Comparison of ENCODE assay signal across 17 mouse cellular contexts in the genomic region with DNA sequence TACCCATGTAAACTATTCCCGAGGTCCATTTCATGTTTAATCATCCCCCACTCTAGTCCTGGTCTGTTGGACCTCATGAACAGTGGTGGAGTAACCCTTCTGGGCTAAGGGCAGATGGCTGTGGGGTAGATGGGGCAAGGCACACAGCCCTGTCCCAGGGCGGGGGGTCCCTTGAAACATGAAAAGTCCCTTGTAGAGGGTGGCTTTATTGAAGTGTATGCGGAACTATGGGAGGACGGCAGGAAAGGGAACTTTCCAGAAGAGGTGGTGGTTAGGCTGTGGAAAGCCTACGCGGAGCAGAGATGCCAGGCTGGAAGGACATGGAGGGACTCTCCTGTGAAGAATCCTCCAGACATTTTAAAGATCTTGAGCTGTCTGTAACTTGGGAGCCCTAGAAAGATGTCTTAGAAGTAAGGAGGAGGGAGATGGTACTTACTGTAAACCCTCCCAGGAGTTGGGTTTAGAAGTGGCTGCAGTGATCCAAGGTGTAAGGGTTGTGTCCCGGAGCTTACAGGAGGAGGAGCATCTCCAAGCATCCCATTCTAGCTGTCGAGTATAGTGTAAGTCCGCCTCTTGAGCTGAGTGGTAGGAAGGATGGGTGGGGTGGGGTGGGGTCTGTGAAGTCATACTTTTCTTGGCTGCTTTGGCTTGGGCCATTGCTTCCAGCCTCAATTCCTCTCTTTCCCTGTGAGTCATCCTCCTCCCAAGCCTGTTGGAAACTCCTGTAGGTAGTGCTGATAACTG. TPM values are rescaled to one million over a fixed set of nuclear protein-coding genes. Genes with fewer than 3 reads are reported as not detected.
DNase-seq lines count a peak whose midpoint lies in the region; ATAC-seq and TF ChIP-seq lines count a peak whose summit lies in the region.
"Had no signal": no experiment of that assay in that cellular context is flagged by ENCODE, and none has a peak within 500 bp of the region (broad histone marks: within the 10 kb centered on the region; RNA-seq: fewer than 3 reads in every experiment).

No protein-coding gene starts in this region.

- peak overlapping the region; percentile 15; the same call in 1 of the 2 replicates for H3K4me2 ChIP-seq in hindbrain, embryonic 16.5 days (ENCODE audit: low read length)
- 0 out of 2 replicates have a peak overlapping the region, but pooled peaks have one; percentile 14 for H3K4me2 ChIP-seq in intestine, embryonic 16.5 days (ENCODE audit: low read depth, low read length)
- H3K4me2 ChIP-seq: forebrain, embryonic 15.5 days; heart, embryonic 15.5 days; limb, embryonic 15.5 days; midbrain, embryonic 13.5 days had no signal

- peak in 1 of 2 experiments; percentile 53; a peak in 2 of 4 replicates for TF ChIP-seq POLR2A in MEL (IDR thresholded peaks at IDR 0.05; ENCODE audit: control insufficient read depth in 1 of 2, insufficient read depth in 1 of 2, low read depth in 1 of 2, low read length in 2 of 2, poor library complexity in 1 of 2)

- H3K36me3 ChIP-seq in hindbrain, embryonic 16.5 days (ENCODE audit: control insufficient read depth, insufficient read depth, low read length), result no peaks in the 10 kb centered on the region
- peaks cover 26% of the 10 kb centered on the region; the same call in 1 of the 2 replicates for H3K36me3 ChIP-seq in hindbrain, embryonic 10.5 days
- H3K36me3 ChIP-seq in MEL (ENCODE audit: control insufficient read depth in 1 of 2, insufficient read depth in 2 of 2, low read length in 2 of 2), result peaks cover 17 to 59% of the 10 kb centered on the region in 2 experiments
- H3K36me3 ChIP-seq in intestine, embryonic 16.5 days (ENCODE audit: control insufficient read depth, insufficient read depth, low read length), result 0 out of 2 replicates have a peak, but pooled peaks cover 4% of the 10 kb centered on the region
- H3K36me3 ChIP-seq: forebrain, embryonic 15.5 days; heart, embryonic 15.5 days; midbrain, embryonic 13.5 days had no signal

- peaks cover 26% of the 10 kb centered on the region for H3K4me1 ChIP-seq in hindbrain, embryonic 16.5 days (ENCODE audit: control insufficient read depth, insufficient read depth, low read depth, low read length)
- peaks cover 52% of the 10 kb centered on the region for H3K4me1 ChIP-seq in hindbrain, embryonic 10.5 days (replicated peaks)
- peaks cover 25 to 46% of the 10 kb centered on the region in 2 experiments for H3K4me1 ChIP-seq in MEL (ENCODE audit: control insufficient read depth in 1 of 2, insufficient read depth in 2 of 2, low read length in 2 of 2)
- H3K4me1 ChIP-seq in intestine, embryonic 16.5 days (ENCODE audit: control insufficient read depth, insufficient read depth, low read length), result peaks cover 42% of the 10 kb centered on the region

- no peak for TF ChIP-seq EP300 in MEL (IDR thresholded peaks at IDR 0.05; ENCODE audit: low read depth in 1 of 2, low read length in 2 of 2)

- peak overlapping the region; percentile 7; the same call in 1 of the 2 replicates for H3K4me3 ChIP-seq in gastrocnemius, adult 2 months
- H3K4me3 ChIP-seq in hindbrain, embryonic 16.5 days (ENCODE audit: low read length), result no peak overlapping the region
- no peak overlapping the region for H3K4me3 ChIP-seq in hindbrain, embryonic 10.5 days
- H3K4me3 ChIP-seq in MEL (ENCODE audit: control insufficient read depth in 1 of 2, insufficient read depth in 1 of 2, low read depth in 2 of 2, low read length in 2 of 2), result peak overlapping the region; percentile 72 to 75
- no peak overlapping the region for H3K4me3 ChIP-seq in intestine, embryonic 16.5 days (ENCODE audit: low read length)
- H3K4me3 ChIP-seq: erythroblast, embryonic 14.5 days; forebrain, embryonic 15.5 days; heart, embryonic 15.5 days; limb, embryonic 15.5 days; midbrain, embryonic 13.5 days had no signal

- no peaks in the 10 kb centered on the region for H3K9me3 ChIP-seq in hindbrain, embryonic 16.5 days (ENCODE audit: control insufficient read depth, low read length)
- no peaks in the 10 kb centered on the region for H3K9me3 ChIP-seq in hindbrain, embryonic 10.5 days
- no peaks in the 10 kb centered on the region for H3K9me3 ChIP-seq in MEL (replicated peaks; ENCODE audit: insufficient read depth, low read length)
- H3K9me3 ChIP-seq in intestine, embryonic 16.5 days (ENCODE audit: control insufficient read depth, low read length), result no peaks in the 10 kb centered on the region
- H3K9me3 ChIP-seq: embryonic facial prominence, embryonic 10.5 days; forebrain, embryonic 15.5 days; heart, embryonic 15.5 days; limb, embryonic 15.5 days; midbrain, embryonic 13.5 days had no signal

- intact Hi-C loops in gastrocnemius, adult 2 months (cut with DNase I), result loop anchor here (5.0 kb wide), 2 partner anchors 138 to 493 kb away; partner anchors contain the start of gene Arid2

- 89% methylated on average over 9 of the region's 9 CpGs for WGBS in hindbrain, embryonic 16.5 days
- 88% methylated on average over 9 of the region's 9 CpGs for WGBS in hindbrain, embryonic 10.5 days
- 81% methylated on average over 9 of the region's 9 CpGs for WGBS in intestine, embryonic 16.5 days

- TF ChIP-seq RAD21 in MEL (IDR thresholded peaks at IDR 0.05; ENCODE audit: low read depth, low read length), result no peak

- no peak for TF ChIP-seq CTCF in gastrocnemius, adult 2 months (IDR thresholded peaks at IDR 0.05)
- TF ChIP-seq CTCF in MEL (IDR thresholded peaks at IDR 0.05 in 2 of 3, conservative IDR thresholded peaks at IDR 0.05 in 1 of 3; ENCODE audit: control insufficient read depth in 1 of 3, insufficient read depth in 1 of 3, low read depth in 2 of 3, low read length in 3 of 3, poor library complexity in 1 of 3, severe bottlenecking in 1 of 3), result no peak

- H3K79me2 ChIP-seq in MEL (ENCODE audit: control insufficient read depth, insufficient read depth, low read length, poor library complexity), result peaks cover 74% of the 10 kb centered on the region

- no peak overlapping the region for H3K9ac ChIP-seq in hindbrain, embryonic 16.5 days (ENCODE audit: low read depth, low read length)
- peak overlapping the region; percentile 84 for H3K9ac ChIP-seq in MEL (ENCODE audit: control insufficient read depth, low read depth, low read length, poor library complexity, severe bottlenecking)
- no peak overlapping the region for H3K9ac ChIP-seq in intestine, embryonic 16.5 days (ENCODE audit: low read depth, low read length)
- H3K9ac ChIP-seq: forebrain, embryonic 15.5 days; heart, embryonic 15.5 days; limb, embryonic 15.5 days; midbrain, embryonic 13.5 days had no signal

- ATAC-seq in hindbrain, embryonic 16.5 days, result no peak
- ATAC-seq in intestine, embryonic 16.5 days, result no peak
- ATAC-seq in inflammation-experienced regulatory T-cells, adult 6 months, result no peak
- ATAC-seq: forebrain, embryonic 15.5 days; midbrain, embryonic 13.5 days had no signal

- peak overlapping the region; percentile 61 for H3K27ac ChIP-seq in gastrocnemius, adult 2 months
- H3K27ac ChIP-seq in hindbrain, embryonic 16.5 days (ENCODE audit: low read depth, low read length), result no peak overlapping the region
- H3K27ac ChIP-seq in hindbrain, embryonic 10.5 days, result no peak overlapping the region
- H3K27ac ChIP-seq in MEL (ENCODE audit: control insufficient read depth, low read depth, low read length), result peak overlapping the region; percentile 96
- no peak overlapping the region for H3K27ac ChIP-seq in intestine, embryonic 16.5 days (ENCODE audit: low read length)
- H3K27ac ChIP-seq: embryonic facial prominence, embryonic 10.5 days; forebrain, embryonic 15.5 days; kidney, postnatal 0 days; limb, embryonic 15.5 days; midbrain, embryonic 13.5 days had no signal

- DNase-seq in gastrocnemius, adult 2 months, result no peak
- DNase-seq in gastrocnemius, postnatal 4 days (ENCODE audit: low spot score in 2 of 2), result no peak
- DNase-seq in hindbrain, embryonic 10.5 days (ENCODE audit: low spot score), result no peak
- peak; percentile 85 for DNase-seq in MEL (ENCODE audit: low read depth, low spot score)
- no peak for DNase-seq in urinary bladder, postnatal 4 days (ENCODE audit: low spot score in 2 of 2)
- DNase-seq: cerebellum, postnatal 14 days; right cerebral cortex, postnatal 14 days had no signal

- H3K27me3 ChIP-seq in hindbrain, embryonic 16.5 days (replicated peaks; ENCODE audit: control insufficient read depth, insufficient read depth, low read length), result no peaks in the 10 kb centered on the region
- H3K27me3 ChIP-seq in hindbrain, embryonic 10.5 days (ENCODE audit: insufficient read depth, poor library complexity, severe bottlenecking), result peaks cover 10% of the 10 kb centered on the region
- no peaks in the 10 kb centered on the region for H3K27me3 ChIP-seq in MEL (ENCODE audit: control insufficient read depth in 1 of 2, insufficient read depth in 2 of 2, low read length in 2 of 2)
- no peaks in the 10 kb centered on the region for H3K27me3 ChIP-seq in intestine, embryonic 16.5 days (replicated peaks; ENCODE audit: control insufficient read depth, insufficient read depth, low read length)
- H3K27me3 ChIP-seq: forebrain, embryonic 15.5 days; heart, embryonic 15.5 days; limb, embryonic 15.5 days had no signal

TF ChIP-seq in MEL, 35 proteins besides CTCF, POLR2A, EP300 and RAD21:
- TF ChIP-seq TBP (IDR thresholded peaks at IDR 0.05; ENCODE audit: low read depth, low read length) (peak; percentile 63), E2F4 (IDR thresholded peaks at IDR 0.05; ENCODE audit: borderline replicate concordance, low read depth, low read length) (no peak)
TF ChIP-seq in MEL: peak in this region for 1.

RNA-seq across cellular contexts. Expression of gene Ano6, which starts 3.3 kb away (rescaled TPM):
- total RNA-seq in gastrocnemius, adult 2 months (2021), result 10 to 100 TPM; 48.6 to 51.2 TPM
- total RNA-seq in gastrocnemius, postnatal 4 days (2021), result 10 to 100 TPM; 87.9 to 88.7 TPM
- 25.0 and 30.6 TPM in 2 replicates for polyA plus RNA-seq in hindbrain, embryonic 16.5 days (2015; fragmentation: Nextera tagmentation; extraction: Ambion mirVana)
- 31.1 and 31.5 TPM in 2 replicates for polyA plus RNA-seq in hindbrain, embryonic 10.5 days (2016; fragmentation: Nextera tagmentation; extraction: Ambion mirVana)
- total RNA-seq in MEL (2012; rRNA removed), result 66.6 and 69.4 TPM in 2 replicates
- polyA plus RNA-seq in MEL (2012; ENCODE audit: insufficient read depth in 1 of 2, insufficient read length in 2 of 2, low read depth in 1 of 2, low replicate concordance in 2 of 2, missing spikeins in 1 of 2), result 10 to 100 TPM; 54.8 to 61.4 TPM
- polyA plus RNA-seq in intestine, embryonic 16.5 days (2015; fragmentation: Nextera tagmentation; extraction: Ambion mirVana), result 51.5 and 63.1 TPM in 2 replicates
- 10 to 100 TPM; 37.0 to 46.4 (median 44.4) TPM for polyA plus RNA-seq in inflammation-experienced regulatory T-cells, adult 6 months (2017; shearing (Covaris generic))

Comparison
In these comparisons a context has a peak if more than half of its experiments do, and no peak if none do; other contexts are left out.
1. H3K27ac ChIP-seq: peak in gastrocnemius, adult 2 months (single experiment) and MEL (single experiment); none in hindbrain, embryonic 16.5 days (single experiment), hindbrain, embryonic 10.5 days (single experiment) and intestine, embryonic 16.5 days (single experiment).
2. H3K4me3 ChIP-seq: peak in gastrocnemius, adult 2 months (single experiment) and MEL (2 of 2); none in hindbrain, embryonic 16.5 days (single experiment), hindbrain, embryonic 10.5 days (single experiment) and intestine, embryonic 16.5 days (single experiment).